Mouse (Mus musculus): ENCODE measurements at regions not wholly inside any gene's neighbourhood (a gene's known extent, or its start where the extent isn't known, plus 50 kb on each side); places are given as distances from the start of the nearest gene placed in this dataset.

- DNase-seq (ENCODE audit: low read depth, low spot score), result no peak
These were observed 147.3 kb upstream of the Ppp2r3a start for GRCm38 (mm10) chr9:101398858-101399257.

- DNase-seq (ENCODE audit: low read depth, low spot score), result no peak
These were observed 117.8 kb upstream of the Ppp2r3a start for GRCm38 (mm10) chr9:101369380-101369779.

DNA sequence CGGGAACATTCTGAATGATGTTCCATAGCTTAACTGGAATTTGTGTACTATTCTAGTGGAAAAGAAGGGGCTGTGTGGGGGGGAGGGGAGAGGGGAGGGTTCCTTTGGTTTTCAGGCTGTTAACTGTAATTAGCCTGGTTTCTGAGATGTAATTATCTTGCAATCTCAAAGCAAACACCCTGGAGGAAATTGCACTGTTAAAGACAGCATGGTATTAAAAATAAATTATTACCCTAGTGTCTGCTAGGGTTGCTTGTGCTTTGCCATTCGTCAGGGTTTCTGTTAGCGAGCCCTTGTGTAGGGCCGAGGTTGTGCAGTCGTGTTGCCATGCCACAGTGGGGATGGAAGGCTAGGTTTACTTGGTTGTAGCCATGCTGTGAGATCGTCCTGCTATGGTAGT lies 105.0 kb upstream of the Ppp2r3a start:
- no peak for DNase-seq (ENCODE audit: low read depth, low spot score)

DNA sequence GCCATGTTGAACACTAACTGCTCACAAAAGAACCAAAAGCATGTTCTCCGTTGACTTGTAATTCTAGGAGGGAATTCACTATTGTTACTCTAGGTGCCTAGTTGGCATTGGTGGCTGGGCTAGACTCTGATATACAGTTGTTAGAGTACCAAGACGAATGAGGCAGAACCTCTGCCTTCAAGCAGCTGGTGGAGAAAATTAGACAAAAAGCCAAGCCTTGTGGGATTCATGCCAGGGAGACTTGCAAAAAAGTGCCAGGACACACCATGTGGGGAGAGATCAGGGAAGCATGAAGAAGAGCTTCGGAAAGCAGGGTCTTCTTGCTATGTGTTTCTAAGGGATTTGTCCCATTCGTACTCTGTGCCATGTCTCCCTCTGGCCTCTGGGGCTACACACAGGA lies 97.2 kb upstream of the Ppp2r3a start:
- no peak for DNase-seq (ENCODE audit: low read depth, low spot score)

DNA sequence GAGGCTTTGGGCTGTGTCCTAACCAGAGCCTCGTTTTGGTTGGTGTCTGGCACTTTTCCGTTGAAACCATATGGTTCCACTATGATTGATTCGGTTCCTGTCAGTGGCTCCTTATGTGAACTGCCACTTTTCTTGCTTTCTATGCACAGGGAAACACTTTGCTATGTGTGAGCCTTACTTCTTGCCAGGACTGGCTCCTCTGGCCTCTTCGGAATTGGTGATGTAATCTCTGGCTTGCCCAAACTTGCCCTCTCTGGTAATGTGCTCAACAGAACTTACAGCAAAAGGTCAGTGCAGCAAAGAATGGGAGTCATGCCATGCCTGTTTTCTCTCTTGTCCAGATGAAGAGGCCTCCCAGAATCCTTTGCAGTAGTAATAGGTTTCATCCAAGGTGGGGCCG lies 91.3 kb upstream of the Ppp2r3a start:
- no peak for DNase-seq (ENCODE audit: low read depth, low spot score)

- no peak for DNase-seq (ENCODE audit: low read depth, low spot score)
These were observed 89.3 kb upstream of the Ppp2r3a start for GRCm38 (mm10) chr9:101340796-101341465.

- no peak for DNase-seq (ENCODE audit: low read depth, low spot score)
These were observed 77.6 kb upstream of the Ppp2r3a start for GRCm38 (mm10) chr9:101329032-101329824.

DNA sequence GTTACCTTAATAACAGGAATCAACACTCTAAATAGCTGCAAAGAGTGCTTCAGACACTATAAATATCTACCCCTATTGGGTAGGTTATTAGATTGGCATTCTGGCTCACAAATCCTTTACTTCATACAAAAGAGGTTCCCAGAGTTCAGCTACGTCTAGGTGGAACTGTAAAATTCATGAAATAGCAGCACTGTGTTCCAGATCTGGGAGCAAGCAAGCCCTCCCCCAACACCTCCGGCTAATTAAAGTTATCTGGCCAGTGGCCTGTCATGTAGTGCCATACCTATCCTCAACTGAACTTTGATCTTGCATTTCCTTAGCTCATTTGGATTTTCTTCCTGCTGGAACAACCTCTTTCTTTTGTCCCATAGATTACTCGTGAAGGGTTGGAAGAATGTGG lies 75.4 kb upstream of the Ppp2r3a start:
- DNase-seq (ENCODE audit: low read depth, low spot score), result no peak

DNA sequence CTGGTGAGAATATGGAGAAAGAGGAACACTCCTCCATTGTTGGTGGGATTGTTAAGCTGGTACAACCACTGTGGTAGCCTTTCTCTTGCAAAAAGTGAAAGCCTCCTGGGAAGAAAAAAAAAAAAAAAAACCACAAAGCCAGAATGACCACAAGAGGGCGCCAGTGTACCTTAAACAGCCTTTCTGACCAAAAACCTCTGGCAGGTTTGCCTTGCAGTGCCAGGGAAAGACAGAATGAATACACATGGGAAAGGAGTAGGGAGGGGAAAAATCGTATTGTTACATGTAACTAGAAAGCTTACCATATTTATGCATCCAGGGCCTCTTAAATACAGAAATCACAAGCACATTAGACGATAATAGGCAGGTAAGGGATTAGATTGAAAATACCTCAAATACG lies 62.4 kb upstream of the Ppp2r3a start:
- peak; percentile 58 for DNase-seq (ENCODE audit: low read depth, low spot score)

DNA sequence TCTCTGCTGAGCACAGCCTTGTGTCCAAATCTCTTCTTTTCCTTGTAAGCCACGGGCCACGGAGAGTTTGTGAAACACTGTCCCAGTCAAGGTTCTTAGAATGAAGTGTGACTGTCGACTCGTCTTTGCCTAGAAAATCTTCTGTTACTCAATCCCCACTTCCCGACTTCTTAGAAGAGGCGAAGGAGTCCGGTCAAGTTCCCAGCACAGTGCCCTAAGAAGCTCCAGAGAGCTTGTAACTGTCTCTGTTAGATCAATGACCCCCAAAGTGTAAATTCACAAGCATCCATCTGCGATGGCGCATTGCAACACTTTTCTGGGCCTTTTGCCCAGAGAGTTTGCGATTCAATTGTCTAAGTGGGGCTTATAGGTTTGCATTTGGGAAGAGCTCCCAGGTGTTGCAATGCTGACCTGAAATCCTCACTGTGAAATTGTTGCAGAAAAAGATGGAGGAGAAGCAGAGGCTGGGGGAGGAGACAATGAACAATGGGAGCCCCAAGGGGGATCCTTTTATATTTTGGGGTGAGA lies 54.9 kb upstream of the Ppp2r3a start:
- DNase-seq (ENCODE audit: low read depth, low spot score), result no peak

DNA sequence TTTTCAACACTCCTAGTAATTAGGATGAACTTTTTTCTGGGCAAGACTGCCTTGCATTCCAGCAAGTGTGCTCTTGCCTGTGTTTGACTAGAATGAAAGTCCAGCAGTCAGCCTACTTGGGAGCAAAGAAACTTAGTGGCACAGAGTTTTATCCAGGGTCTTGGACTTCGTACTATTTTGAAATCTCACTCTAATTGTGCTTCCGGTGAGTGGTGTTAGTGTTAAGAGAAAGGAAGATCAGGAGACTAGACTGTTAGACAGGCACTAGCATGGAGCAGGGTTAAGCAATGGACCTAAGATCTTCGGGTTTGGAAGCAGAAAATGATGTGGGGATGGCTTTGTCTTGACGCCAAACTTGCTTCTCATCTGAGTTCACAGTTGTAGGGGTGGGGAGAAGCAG lies 54.1 kb upstream of the Ppp2r3a start:
- no peak for DNase-seq (ENCODE audit: low read depth, low spot score)

Measured in R1 (cell line).